Mouse (Mus musculus) thymus, postnatal 0 days (tissue): ENCODE results near the gene 1700025G04Rik. TPM values are rescaled to one million over a fixed set of nuclear protein-coding genes. Genes with fewer than 3 reads are reported as not detected.
"Not testable (repeated sequence)": the region's sequence is repeated elsewhere in the genome, so short reads cannot be mapped to it uniquely, and the experiment has no call there.

Experiments
- DNase-seq: peaks from one replicate; pipeline ENCODE4 v3.0.0-alpha.2; 2015; ENCODE audit warnings: low spot score
- polyA plus RNA-seq: library from polyadenylated mRNA; unstranded; fragments of >200 nt; fragmentation: Nextera tagmentation; extraction: Ambion mirVana; gene quantifications from 2 replicates; pipeline ENCODE4 v1.2.1, GENCODE M21; 2015

1700025G04Rik gene
- polyA plus RNA-seq, 1 experiment from 2014 or later = 26.1 TPM

GRCm38 (mm10) chr1:151858474-151858873, 231.5 kb downstream of the 1700025G04Rik start:
- DNase-seq = no peak

DNA sequence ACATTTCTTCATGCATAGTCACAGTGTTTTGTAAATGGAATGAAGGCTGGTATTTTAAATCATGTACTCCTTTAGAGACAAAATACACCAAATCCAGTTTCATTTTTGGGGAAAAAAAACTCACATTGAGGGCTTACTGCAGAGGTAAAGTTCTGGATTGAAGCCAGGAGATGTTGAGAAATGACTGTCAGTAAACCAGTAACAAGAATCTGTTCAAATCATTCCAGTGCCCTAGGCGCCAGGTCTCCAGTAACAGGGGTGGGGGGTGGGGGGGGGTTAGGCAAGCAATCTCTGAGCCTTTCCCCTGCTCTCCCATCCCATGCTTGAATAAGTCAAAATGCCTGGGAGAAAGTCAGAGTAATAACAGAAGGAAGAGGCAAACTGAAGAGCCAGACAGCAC, 234.4 kb downstream of the 1700025G04Rik start:
- no peak for DNase-seq

GRCm38 (mm10) chr1:151851976-151852375, 237.9 kb downstream of the 1700025G04Rik start:
- no peak for DNase-seq

- no peak for DNase-seq
Measured at GRCm38 (mm10) chr1:151851051-151851848, 238.7 kb downstream of the 1700025G04Rik start.

DNA sequence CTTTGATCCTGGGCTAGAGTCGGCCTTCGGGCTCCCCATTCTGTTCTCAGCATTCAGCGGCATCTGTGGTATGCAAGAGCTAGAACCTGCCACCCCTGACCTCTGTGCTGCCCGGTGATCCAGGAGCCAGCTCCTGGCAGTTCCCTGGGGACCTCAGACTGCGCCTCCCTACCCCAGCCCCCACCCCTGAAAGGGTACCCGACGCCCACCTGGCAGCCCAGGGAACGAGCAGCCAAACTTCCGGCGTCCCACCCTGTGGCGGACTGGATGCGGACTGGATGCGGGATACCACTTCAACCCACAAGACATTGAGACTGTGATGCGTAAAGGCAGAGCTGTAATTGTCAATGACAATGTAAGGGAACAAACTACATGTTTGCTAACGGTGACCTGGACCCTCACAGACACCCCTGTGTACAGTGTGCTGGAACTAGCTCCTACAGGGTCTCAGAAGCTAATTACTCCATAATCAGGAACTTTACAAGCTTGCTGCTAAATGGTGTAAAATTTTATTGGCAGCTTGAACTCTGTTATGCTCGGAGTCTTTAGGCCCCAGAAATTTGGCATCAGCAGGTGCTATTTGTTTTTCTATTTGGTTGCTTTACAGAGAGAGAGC, 239.8 kb downstream of the 1700025G04Rik start:
- no peak for DNase-seq

DNA sequence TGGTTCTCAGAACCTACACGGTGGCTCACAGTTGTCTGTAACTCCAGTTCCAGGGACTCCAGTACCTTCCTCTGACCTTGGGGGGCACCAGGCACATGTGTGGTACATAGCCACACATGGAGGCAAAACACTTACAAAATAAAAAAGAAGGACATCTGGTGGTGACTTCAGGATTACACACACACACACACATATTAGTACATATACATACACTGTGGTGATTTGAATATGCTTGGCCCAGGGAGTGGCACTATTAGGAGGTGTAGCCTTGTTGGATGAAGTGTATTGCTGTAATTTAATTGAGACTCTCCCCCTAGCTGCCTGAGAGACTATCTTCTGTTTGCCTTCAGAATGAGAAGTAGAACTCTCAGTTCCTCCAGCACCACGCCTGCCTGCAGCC, 241.6 kb downstream of the 1700025G04Rik start:
- no peak for DNase-seq

DNA sequence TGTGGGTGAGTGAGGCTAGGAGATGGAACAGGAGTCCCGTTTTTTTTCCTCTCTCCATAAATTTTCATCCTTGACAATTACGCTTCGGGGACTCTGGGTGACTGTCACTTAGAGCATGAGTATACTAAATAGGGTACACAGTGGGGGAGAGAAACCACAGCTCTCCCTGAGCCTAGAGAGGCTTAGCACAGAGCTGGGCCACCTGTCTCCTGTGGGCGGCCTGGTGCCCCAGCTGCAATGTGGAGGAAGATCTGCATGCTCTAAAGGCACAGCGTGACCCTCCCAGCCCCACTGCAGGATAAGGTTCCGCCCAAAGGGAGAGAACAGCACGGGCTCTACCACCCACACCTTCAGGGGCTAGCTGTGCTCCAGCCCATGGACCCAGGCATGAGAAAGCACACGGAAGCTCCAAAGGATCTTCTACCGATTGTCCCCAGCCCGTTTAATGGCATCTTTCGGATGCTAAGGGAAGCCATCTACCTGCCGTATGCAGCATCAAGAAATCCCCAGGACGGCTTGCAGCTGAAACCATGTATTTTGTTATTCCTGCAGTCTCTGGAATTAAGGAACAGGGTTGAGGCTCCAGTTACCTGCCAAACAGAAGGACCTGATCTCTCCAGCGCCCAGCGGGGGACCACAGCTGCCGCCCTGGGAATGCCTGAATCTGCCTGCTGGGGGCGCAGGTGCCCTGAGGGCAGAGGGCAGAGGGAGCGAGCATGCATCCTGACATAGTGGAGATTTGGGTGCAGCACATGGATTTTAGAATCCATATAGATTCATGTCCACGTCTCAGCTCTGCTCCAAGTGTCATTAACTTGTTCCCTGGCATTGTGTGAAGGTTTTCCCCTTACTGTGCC, 243.8 kb downstream of the 1700025G04Rik start:
- DNase-seq = peak; percentile 9

- no peak for DNase-seq
Measured at GRCm38 (mm10) chr1:151845252-151845832, 244.6 kb downstream of the 1700025G04Rik start.

DNA sequence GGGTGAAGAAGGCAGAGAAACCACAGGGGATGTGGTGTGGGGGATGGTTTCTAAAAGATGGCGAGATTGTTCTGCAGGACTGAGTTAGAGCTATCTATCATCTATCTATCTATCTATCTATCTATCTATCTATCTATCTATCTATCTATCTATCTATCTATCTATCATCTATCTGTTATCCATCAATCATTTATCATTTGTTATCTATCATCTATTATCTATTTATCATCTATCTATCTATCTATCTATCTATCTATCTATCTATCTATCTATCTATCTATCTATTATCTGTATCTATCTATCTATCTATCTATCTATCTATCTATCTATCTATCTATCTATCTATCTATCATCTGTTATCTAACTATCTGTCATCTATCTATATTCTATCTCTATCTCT, 249.6 kb downstream of the 1700025G04Rik start:
- DNase-seq = not testable (repeated sequence)

- no peak for DNase-seq
Measured at GRCm38 (mm10) chr1:151835261-151835660, 254.7 kb downstream of the 1700025G04Rik start.

GRCm38 (mm10) chr1:151831791-151832190, 258.1 kb downstream of the 1700025G04Rik start:
- no peak for DNase-seq

DNA sequence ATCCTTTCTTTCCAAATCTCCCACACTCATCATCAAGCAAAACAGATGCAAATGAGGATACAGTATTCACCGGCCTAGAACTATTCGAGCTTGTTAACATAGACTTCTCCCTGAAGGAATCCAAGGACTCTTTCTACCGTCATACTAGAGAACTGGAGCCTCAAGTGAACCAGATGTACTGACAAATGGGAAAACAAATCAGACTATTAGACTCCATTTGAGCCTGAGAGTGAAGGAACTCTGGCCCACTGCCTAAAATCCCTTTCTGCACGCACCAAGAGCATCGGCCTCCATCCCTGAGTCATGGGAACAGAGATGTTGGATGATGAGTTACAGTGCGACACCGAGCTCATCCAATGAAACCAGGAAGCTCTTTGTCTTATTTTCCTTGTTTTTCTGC, 264.9 kb downstream of the 1700025G04Rik start:
- no peak for DNase-seq

- DNase-seq = peak; percentile 63
Measured at GRCm38 (mm10) chr1:151820457-151820856, 269.5 kb downstream of the 1700025G04Rik start.

GRCm38 (mm10) chr1:151819190-151819589, 270.7 kb downstream of the 1700025G04Rik start:
- no peak for DNase-seq

GRCm38 (mm10) chr1:151816051-151816450, 273.9 kb downstream of the 1700025G04Rik start:
- no peak for DNase-seq

DNA sequence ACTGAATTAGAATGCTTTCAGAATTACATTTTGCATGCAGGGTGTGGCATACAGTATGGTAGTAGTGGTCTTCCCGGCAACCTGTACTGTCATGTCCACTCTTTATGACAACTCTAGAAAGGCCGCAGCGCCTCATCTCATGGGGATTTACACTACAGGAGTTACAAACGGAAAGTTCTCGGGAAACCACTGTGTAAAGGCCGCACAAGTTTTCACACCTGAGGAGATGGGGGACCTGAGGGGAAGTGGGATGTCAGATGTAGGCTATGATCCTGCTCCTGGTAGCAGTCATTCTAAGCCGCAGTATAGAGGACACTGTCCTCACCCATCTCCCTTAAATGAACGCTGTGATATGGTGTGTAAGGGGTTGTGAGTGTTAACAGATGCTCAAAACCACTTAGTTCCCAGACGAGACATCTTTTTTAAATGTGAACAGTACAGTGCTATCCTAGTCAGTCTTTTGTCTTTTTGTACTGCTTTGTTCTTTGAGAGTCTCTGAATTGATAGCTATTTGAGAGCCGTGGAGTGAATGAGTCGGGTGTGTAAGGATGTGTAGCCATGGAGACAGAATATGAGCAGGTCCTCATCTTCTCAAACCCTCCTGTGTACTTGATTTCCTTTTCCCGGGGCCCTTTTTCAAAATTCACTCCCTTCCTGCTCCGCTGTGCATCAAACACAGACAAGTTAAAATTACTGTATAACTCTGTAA, 277.8 kb downstream of the 1700025G04Rik start:
- no peak for DNase-seq

DNA sequence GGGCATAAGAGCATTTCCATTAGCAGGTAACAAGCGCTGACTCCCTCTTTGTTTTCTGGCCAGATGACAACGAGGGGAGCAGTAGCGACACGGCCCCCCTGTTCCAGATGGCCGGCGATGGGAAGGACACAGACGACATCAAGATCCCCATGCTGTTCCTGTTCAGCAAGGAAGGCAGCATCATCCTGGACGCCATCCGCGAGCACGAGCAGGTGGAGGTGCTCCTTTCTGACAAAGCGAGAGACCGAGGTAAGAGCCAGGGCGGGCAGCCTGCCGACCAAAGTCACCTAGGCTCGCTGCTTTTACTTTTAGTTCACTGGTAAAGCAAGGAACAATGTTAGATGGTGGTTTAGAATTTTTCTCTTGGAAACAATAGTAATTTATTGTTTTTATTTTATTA, 278.5 kb downstream of the 1700025G04Rik start:
- no peak for DNase-seq

- DNase-seq = no peak
Measured at GRCm38 (mm10) chr1:151810628-151811421, 279.1 kb downstream of the 1700025G04Rik start.

DNA sequence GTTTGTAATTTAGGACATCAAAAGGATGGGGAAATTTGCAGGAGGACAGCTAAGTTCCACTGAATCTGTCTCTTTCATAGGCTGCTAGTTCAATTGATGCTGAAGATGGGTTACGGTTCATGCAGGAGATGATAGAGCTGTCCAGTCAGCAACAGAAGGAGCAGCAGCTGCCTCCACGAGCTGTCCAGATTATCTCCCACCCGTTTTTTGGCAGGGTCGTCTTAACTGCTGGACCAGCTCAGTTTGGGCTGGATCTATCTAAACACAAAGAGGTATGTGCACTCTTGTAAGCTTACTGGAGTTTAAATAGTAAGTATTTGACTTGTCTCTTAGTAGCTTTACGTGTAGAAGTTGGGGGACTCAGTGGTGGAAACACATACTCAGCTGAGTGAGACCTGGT, 282.6 kb downstream of the 1700025G04Rik start:
- no peak for DNase-seq

GRCm38 (mm10) chr1:151802795-151803194, 287.1 kb downstream of the 1700025G04Rik start:
- not testable (repeated sequence) for DNase-seq
